Mouse (Mus musculus) cerebellum, postnatal 25 days (tissue): Measurements from ENCODE around the gene Sub1.

Experiments used
- DNase-seq, 2 experiments: peaks; one replicate each; pipeline ENCODE4 v3.0.0; 2021; ENCODE audit warnings: mixed read lengths in 2 of 2

The Sub1 gene

DNA sequence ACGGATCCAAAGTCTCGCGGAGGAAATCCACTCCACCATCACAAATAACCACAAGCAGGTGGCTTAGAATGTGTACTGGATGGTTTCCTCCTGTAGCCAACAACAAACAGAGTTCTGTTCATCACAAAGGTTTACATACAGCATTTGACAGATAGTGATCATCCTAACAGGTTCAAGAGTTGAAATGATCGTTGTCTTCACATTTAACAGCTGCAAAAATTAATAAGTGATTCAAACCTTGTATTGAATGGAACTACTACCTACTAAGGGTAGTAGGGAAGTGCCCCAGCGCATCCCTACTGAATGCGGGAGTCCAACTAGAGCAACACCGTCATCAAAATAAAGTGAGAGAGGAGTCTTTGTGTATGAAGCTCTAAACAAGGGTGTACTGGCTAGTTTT, at the start of gene Sub1:
Sub1 (minus strand) TSS at position 101 of the 400 bp plus-strand sequence.
- DNase-seq, result no peak

DNA sequence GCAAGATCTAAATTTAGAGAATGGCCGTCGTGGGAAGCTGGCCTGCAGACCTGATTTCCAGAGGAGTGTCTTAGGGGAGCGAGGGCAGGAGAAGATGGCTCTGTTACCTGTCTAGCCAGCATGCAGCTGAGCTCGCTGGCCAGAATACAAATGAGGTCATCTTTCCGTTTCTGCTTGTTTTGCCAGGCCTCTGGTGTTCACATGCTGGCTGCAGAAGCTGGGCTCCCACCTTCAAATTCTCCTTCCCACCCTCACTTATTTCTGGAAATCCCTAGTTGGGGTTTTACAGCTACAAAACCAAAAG, 43.6 kb upstream of the Sub1 start:
- DNase-seq, result peak; percentile 12 to 19

GRCm38 (mm10) chr15:12039671-12040406, 43.1 kb upstream of the Sub1 start:
- peak in 1 of 2 experiments; percentile 11 for DNase-seq

GRCm38 (mm10) chr15:12039256-12039655, 42.5 kb upstream of the Sub1 start:
- DNase-seq, result no peak

GRCm38 (mm10) chr15:12037866-12038625, 41.3 kb upstream of the Sub1 start:
- DNase-seq, result peak in 1 of 2 experiments; percentile 8

DNA sequence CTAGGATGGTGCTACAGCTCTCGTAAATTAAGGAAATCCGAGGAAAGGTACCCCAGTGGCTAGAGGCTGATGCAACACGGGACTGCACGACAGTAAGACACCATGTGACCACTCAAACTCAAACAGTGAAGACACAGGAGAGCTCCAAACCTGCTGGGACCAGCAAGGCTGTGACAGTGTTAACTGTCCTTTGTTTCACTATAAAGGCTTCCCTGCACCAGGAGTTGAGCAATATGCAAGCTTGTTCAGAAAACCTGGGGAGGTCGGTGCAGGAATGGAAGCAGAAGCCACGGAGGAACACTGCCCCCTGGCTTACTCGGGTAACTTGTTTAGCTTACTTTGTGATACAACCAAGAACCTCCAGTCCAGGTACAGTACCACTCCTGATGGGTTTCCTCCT, 40.4 kb upstream of the Sub1 start:
- DNase-seq, result no peak

- DNase-seq, result no peak
These were observed 39.9 kb upstream of the Sub1 start for GRCm38 (mm10) chr15:12036675-12037074.

DNA sequence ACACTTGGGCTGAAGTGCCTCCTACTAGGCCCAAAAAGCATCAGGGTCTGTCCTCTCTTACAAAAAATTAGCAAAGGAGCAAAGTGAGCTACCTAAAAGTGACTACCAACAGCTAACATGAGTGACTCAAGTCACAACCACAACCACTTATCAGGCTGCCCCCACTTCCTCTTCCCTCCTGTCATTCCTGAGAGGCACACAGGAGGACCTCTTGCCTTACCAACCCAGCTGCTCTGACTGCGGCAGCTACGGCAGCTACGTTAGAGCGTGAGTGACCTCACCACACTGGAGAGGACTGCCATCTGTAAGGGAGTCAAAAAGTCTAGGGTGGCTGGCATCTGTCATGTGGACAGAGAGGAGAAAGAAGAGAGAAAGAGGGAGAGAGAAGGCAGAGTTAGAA, 37.5 kb upstream of the Sub1 start:
- DNase-seq, result no peak

DNA sequence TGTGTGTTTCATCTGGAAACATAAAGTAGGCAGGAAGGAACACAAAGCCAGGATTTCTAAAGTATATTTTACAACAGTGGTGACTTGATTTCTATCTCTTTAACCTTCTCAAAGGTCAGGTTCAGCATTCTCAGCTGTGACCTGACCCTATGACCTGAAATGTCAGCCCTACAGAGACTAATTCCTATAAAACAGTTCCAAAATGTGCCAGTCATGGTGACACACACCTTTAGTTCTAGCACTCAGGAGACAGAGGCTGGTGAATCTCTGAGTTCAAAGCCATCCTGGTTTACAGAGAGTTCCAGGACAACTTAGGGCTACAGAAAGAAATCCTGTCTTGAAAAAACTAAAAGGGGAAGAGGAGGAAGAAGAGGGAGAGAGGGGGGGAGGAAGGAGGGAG, 36.4 kb upstream of the Sub1 start:
- DNase-seq, result no peak

DNA sequence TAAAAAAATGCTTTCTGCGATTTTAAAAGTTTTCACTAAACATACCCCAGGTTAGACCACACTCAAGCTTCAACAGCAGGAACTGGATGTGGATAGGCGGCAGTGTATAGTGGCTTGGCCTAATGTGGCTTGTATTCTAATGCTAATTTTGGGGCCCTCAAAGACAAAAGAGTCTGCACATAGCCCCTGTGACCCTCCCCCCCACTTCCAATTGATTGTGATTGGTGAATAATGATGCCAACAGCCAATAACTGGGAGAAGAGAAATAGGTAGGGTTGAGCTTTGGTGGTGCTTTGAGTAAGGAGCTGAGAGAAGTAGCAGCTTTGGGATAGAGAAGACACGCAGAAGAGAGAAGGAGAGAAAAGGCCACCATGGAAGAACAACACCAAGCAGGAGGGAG, 35.7 kb upstream of the Sub1 start:
- no peak for DNase-seq

DNA sequence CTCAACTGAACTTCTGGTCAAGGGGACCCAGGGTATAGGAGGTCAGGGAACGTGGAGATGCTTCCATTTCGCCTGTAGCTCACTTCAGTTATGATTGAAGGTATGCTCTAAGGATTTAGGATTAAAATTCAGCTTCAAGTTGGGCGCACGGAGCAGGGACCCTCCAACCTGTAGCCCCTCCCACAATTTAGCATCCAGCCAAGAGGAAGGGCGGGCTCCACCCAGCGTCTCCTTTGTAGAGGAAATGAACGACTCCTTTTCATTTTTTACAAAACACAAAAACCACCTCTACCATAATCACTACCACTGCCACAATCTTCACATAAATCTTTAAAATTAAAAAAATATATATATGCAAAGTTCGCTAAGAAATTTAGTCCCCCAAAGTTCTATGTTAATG, 35.1 kb upstream of the Sub1 start:
- no peak for DNase-seq

- no peak for DNase-seq
These were observed 33.4 kb upstream of the Sub1 start for GRCm38 (mm10) chr15:12030221-12030620.

DNA sequence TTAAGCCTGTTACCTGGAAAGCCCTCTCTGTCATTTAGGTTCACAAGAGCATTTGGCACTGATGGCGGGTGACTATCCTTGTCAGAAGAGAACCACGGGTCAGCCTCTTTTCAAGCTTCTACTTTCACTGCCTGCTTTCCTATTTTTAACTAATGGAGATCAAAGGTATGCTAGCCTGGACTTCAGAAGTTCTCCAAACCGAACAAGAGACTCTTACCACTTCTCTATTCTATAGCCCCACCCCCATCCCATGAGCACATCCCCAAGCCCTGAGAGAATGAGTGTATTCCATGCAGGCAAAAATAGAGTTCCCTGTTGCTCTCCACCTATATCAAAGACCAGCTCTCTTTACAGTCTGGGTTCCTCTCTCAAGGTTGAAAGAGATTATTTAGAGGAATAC, 31.0 kb upstream of the Sub1 start:
- DNase-seq, result no peak

- no peak for DNase-seq
These were observed 30.2 kb upstream of the Sub1 start for GRCm38 (mm10) chr15:12026932-12027450.

GRCm38 (mm10) chr15:12026026-12026425, 29.2 kb upstream of the Sub1 start:
- no peak for DNase-seq

- no peak for DNase-seq
These were observed 28.6 kb upstream of the Sub1 start for GRCm38 (mm10) chr15:12025341-12025740.

DNA sequence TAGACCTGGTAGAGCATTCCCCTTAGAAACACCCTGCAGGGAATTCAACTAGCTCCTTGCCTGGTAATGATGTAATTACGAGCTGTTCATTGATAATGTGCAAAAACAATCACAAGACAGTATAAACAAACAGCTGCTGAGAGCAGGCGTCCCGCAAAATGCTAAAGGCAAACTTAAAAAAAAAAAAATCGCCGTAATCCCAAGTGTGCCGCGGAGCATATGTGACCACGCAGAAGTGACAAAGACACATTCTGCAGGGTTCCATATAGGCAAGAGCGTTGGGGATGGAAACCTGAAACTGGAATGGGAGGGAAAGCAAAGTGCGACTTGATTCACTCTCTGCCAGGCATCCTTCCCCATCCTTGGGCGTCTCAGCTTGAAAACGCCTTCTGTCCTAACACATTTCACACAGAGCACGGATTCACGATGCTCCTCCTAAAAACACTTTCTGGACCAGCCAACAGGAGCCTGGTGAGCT, 28.0 kb upstream of the Sub1 start:
- DNase-seq, result no peak

DNA sequence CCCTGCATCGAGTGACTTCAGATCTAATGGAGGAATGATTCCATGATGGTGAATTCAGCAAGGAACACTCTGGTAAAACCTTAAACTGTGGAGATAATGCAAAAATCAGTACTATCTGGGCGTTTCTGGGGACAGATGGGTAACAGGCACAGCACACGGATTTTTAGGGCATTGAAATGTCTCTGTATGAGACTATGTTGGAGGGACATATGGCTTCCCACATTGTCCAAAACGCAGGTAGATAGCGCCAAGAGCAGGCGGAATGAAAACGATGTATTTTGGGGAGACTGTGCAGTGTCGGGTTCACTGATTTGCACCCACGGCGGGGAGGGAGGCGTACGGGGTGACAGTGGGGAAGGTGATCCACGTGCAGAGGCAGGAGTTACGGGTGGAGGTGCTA, 22.7 kb upstream of the Sub1 start:
- DNase-seq, result no peak

DNA sequence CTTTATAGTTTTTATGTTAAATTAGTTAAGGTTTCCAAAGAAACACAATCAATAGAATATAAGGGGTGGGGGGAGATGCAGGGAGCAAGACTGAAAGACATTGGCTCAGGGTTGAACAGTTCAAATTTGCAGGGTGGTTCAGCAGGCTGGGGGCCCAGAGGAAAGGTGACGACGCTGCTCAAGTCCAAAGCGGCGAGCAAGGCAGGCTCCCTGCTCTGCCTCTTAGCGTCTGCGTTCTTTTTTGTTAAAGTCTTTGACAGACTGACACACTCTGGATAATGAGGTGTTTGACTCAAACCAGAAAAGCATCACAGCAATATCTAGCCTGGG, 21.6 kb upstream of the Sub1 start:
- no peak for DNase-seq

DNA sequence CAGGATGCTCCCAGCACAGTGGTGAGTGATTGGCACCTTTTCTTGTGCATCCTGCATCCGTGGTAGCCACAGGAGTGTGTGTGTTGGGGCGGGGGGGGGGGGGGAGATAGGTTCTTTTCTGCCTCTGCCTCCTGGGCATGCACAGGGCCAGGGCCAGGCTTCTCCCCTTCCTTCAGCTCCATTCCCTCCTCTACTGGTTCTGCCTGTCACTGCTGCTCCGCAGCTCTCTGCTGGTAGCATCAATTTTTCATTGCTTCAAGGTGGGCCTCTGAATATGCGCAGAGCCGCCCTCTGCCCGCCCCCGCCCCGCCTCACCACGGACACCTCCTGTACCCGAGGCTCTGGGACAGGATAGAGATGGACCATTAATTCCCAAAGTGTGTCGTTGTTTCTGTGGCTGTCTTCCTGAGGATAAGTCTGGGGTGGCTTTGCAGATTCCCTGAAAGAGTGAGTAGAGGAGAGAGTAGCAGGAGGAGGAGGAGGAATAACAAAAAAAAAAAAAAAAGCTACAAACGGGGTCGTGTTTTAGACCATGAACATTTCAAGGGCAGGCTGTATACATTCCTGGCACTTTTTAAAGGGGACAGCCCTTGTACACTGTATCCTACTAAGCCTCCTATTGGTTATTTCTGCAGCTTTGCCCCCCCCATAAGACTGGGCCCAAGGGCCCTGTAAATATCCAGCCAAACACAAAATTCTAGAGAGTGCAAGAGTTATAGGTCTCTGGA, 21.1 kb upstream of the Sub1 start:
- DNase-seq, result no peak

GRCm38 (mm10) chr15:12014197-12014905, 17.6 kb upstream of the Sub1 start:
- DNase-seq, result no peak

DNA sequence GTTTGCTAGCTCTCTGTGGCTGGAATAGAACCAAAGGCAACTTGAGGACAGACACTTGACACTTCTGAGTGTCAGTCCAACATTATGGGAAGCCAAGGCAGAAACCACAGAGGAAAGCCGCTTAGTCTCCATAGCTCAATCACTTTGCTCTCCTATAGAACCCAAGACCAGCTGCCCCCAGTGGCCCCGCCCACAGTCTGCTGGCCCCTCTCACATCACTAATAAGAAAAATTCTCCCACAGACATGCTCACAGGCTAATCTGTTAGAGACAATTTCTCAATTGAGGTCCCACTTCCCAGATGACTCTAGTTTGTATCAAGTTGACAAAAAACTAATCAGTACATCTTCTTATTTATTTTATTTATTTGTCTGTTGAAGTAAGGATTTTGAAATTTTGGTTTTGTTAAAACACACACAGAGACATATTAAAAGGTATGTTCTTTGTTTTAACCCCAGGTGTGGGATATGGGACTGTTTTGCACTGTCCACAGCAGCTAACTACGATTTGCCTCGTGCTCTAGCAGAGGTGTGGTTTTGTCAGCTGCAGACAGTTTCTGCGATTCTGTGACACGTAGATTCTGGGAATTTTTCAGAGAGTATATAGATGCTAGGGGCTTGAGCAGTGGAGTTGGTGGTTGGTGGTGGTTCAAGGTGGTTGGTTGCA, 16.9 kb upstream of the Sub1 start:
- DNase-seq, result no peak
